Mouse (Mus musculus) forebrain, postnatal 0 days (tissue): Measurements from ENCODE around the gene Sh3rf3. TPM values are rescaled to one million over a fixed set of nuclear protein-coding genes. Genes with fewer than 3 reads are reported as not detected.
A peak's percentile ranks its signal among the peaks of the same experiment; 100 is the strongest.

Source experiments
- ATAC-seq: fragments of 200-750 bp; cut with Nextera tagmentation; 2 replicates; pipeline ENCODE4 v1.8.0; 2017; ENCODE audit warnings: mild to moderate bottlenecking, moderate library complexity
- DNase-seq: peaks from one replicate; pipeline ENCODE4 v3.0.0-alpha.2; 2015
- H3K27ac ChIP-seq: fragments of 300-500 bp; sonication (generic); 2 replicates; pipeline ENCODE4 v1.5.1; 2014; ENCODE audit warnings: low read depth, mild to moderate bottlenecking, antibody characterized with exemption, low read length, moderate library complexity, mixed read lengths
- H3K27me3 ChIP-seq: fragments of 300-500 bp; sonication (generic); 2 replicates; pipeline ENCODE4 v1.6.1; 2014; ENCODE audit warnings: mild to moderate bottlenecking, low read length, mixed read lengths; ENCODE audit not compliant: insufficient read depth
- H3K36me3 ChIP-seq: fragments of 300-500 bp; sonication (generic); 2 replicates; pipeline ENCODE4 v1.6.1; 2014; ENCODE audit warnings: mild to moderate bottlenecking, moderate library complexity; ENCODE audit not compliant: insufficient read depth
- H3K4me1 ChIP-seq: fragments of 300-500 bp; sonication (generic); 2 replicates; pipeline ENCODE4 v1.6.1; 2014; ENCODE audit warnings: antibody characterized with exemption; ENCODE audit not compliant: insufficient read depth
- H3K4me2 ChIP-seq: fragments of 300-500 bp; sonication (generic); 2 replicates; pipeline ENCODE4 v1.6.1; 2014; ENCODE audit warnings: low read depth, mild to moderate bottlenecking, moderate library complexity
- H3K4me3 ChIP-seq: fragments of 300-500 bp; sonication (generic); 2 replicates; pipeline ENCODE4 v1.5.1; 2014; ENCODE audit warnings: low read depth, low read length, mixed read lengths
- H3K9ac ChIP-seq: fragments of 300-500 bp; sonication (generic); 2 replicates; pipeline ENCODE4 v1.6.1; 2014; ENCODE audit warnings: mild to moderate bottlenecking
- H3K9me3 ChIP-seq: fragments of 300-500 bp; sonication (generic); 2 replicates; pipeline ENCODE4 v1.6.1; 2016; ENCODE audit warnings: low read length
- CTCF ChIP-seq: sonication (generic); IDR thresholded peaks from 2 replicates; pipeline ENCODE4 v1.5.1; 2016; ENCODE audit warnings: antibody characterized with exemption, control low read depth, low read depth
- WGBS: fragments of 180-500 bp; shearing (Covaris S2); extraction: QIAGEN DNeasy Blood & Tissue Kit; methylation state at CpG from one replicate; pipeline ENCODE4 v1.1.7; 2014; 5-methylcytosine and 5-hydroxymethylcytosine counted together
- polyA plus RNA-seq: library from polyadenylated mRNA; unstranded; fragments of >200 nt; fragmentation: Nextera tagmentation; extraction: Ambion mirVana; gene quantifications from 2 replicates; pipeline ENCODE4 v1.2.1, GENCODE M21; 2015
- total RNA-seq: library from RNA; depleted of rRNA; stranded (reverse); fragments of >200 nt; gene quantifications from 2 replicates; pipeline ENCODE4 v1.2.3, GENCODE M21; 2014

Sh3rf3 gene
- total and polyA plus RNA-seq, 2 experiments from 2014 or later: 10.1 to 38.1 TPM

DNA sequence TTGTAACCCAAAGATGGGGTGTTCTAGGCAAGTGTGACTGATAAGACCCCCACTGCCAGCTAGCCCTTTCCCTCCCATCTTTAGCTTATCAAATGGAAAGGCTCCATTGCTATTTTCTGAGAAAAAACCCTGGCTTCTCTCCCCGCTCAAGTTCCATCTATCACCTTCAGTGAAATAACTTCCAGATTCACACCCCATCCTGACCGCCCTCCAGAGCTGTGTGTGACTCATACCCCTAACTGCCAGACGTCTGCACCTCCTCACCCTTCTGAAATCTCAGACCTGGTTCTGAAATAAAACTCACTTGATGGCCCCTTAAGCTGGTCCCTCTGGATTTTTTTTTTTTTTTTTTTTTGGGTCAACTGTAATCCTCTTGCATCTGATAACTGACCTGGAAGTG lies 5.2 kb upstream of the Sh3rf3 start:
- H3K9me3 ChIP-seq: no peaks in the 10 kb centered on the region
- no peaks in the 10 kb centered on the region for H3K36me3 ChIP-seq
- no peak overlapping the region for H3K27ac ChIP-seq
- H3K27me3 ChIP-seq: no peaks in the 10 kb centered on the region; the same call in 1 of the 2 replicates
- DNase-seq (no peak), ATAC-seq (no peak)
- no peak overlapping the region for H3K4me3 ChIP-seq
- no peaks in the 10 kb centered on the region for H3K4me1 ChIP-seq
- H3K4me2 ChIP-seq: no peak overlapping the region
- no peak overlapping the region for H3K9ac ChIP-seq
- WGBS: 76% methylated on average over 3 of the region's 3 CpGs
- no peak for TF ChIP-seq CTCF

DNA sequence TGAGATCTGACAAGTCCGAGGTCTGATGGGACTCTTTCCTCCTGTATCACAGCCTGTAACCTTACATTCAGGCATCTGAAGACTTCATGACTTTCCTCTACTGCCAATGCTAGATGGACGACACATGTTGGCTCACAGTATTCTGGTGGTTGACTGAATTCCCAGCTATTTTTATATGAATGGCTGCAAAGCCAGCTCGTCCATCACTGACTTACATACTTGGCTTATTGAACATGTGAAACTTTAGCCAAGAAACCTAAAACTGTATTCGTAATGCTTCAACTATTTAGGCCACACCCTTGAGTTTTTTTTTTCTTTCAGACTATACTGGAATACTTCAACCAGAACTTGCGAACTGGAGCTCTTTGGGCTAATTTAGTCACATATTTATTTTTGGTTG lies 3.0 kb upstream of the Sh3rf3 start:
- DNase-seq: no peak
- Histone ChIP-seq H3K36me3 (no peaks in the 10 kb centered on the region), H3K4me3 (no peak overlapping the region), H3K9ac (no peak overlapping the region), H3K4me2 (no peak overlapping the region), H3K27me3 (no peaks in the 10 kb centered on the region; the same call in 1 of the 2 replicates), H3K27ac (no peak overlapping the region), H3K4me1 (no peaks in the 10 kb centered on the region), H3K9me3 (no peaks in the 10 kb centered on the region)
- ATAC-seq: no peak
- WGBS: 81% methylated on average over 5 of the region's 5 CpGs
- TF ChIP-seq CTCF: no peak

DNA sequence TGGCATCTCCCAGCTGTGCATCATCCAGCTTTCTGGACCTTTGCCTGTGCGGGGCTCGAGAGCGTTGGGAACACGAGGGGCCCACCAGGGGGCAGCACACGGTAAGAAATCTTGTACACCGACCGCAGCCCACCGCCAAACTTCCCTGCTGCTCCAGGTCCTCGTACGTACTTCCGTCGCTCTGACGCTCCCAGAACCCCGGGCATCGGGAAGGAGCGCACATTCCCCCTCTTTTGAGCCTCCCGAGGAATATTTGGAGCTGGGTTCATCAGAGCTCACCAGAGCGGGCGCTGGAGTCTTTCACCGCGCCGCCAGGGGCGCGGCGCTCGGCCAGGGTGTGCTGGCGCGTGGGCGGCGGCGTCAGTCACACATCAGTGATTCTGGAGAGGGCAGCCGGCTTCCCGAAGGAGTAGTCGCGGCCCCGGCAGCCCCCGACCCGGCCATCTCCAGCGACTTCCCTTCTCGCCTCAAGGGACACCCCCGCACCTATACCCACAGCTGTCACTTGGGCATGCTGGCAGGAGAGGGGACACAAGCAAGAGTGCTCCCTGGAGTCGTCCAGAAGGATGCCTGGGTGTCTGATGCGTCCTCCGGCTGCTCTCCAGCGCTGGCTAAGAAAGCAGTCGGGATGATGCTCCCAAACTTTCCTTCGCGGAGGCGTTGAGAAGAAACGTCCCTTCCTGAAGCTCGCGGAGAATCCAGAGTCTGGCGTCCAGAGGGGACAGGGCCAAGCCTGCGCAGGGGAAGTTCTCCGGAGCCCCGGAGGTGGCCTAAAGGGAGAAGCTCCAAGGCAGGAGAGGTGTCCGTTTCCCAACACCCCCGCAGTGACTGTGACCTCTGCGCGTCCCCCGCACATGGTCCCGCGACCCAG lies 714 bp upstream of the Sh3rf3 start:
- WGBS: 1% methylated on average over 63 of the region's 63 CpGs
- Histone ChIP-seq H3K9me3 (no peaks in the 10 kb centered on the region), H3K27me3 (no peaks in the 10 kb centered on the region; the same call in 1 of the 2 replicates), H3K4me2 (peak overlapping the region; percentile 93), H3K27ac (peak overlapping the region; percentile 89), H3K9ac (peak overlapping the region; percentile 71), H3K36me3 (no peaks in the 10 kb centered on the region), H3K4me3 (peak overlapping the region; percentile 81), H3K4me1 (0 out of 2 replicates have a peak, but pooled peaks cover 5% of the 10 kb centered on the region)
- ATAC-seq (peak; percentile 89), DNase-seq (peak; percentile 96)
- peak; percentile 94 for TF ChIP-seq CTCF

DNA sequence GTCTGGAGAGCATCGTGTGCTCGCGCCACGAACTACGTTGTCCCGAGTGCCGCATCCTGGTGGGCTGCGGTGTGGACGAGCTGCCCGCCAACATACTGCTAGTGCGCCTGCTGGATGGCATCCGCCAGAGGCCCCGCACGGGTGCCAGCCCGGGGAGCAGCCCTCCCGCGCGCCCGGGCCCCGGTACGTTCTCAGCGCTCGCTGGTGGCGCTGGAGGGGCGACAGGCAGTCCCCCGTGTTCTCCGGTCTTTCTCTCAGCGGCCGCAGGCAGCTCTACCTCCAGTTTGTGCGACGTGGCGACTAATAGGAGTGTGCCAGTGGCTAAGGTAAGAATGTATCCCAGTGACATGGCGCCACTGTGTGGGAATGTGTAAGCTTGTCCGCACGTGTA lies 637 bp downstream of the Sh3rf3 start:
- no peaks in the 10 kb centered on the region for H3K9me3 ChIP-seq
- peak overlapping the region; percentile 81 for H3K4me3 ChIP-seq
- ATAC-seq: peak; percentile 42
- peak overlapping the region; percentile 89 for H3K27ac ChIP-seq
- no peaks in the 10 kb centered on the region for H3K36me3 ChIP-seq
- peak overlapping the region; percentile 93 for H3K4me2 ChIP-seq
- peak overlapping the region; percentile 71 for H3K9ac ChIP-seq
- under 1% methylated on average over 35 of the region's 35 CpGs for whole genome bisulfite sequencing
- peaks cover 13% of the 10 kb centered on the region; the same call in 1 of the 2 replicates for H3K4me1 ChIP-seq
- DNase-seq: peak; percentile 59
- H3K27me3 ChIP-seq: no peaks in the 10 kb centered on the region; the same call in 1 of the 2 replicates
- TF ChIP-seq CTCF: peak; percentile 29

DNA sequence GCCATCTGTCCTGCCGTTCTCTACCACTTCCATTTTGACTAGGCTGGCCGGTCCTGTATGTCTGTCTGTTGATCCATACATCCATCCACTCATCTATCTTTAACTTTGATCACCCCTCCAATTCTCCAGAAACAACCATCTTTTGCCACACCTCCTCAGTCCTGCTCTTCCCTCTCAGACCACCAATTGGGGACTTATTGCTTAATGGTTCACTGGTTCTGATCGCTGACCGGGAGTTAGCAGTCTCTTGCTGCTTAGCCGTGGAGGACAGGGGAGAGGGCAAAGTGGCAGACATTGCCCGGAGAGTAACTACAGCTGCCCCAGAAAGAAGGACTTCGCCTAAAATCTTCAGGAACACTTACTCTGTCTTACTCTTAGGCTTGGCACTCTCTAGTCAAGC lies 1.3 kb downstream of the Sh3rf3 start:
- ATAC-seq (no peak), DNase-seq (no peak)
- Histone ChIP-seq H3K36me3 (no peaks in the 10 kb centered on the region), H3K27ac (no peak overlapping the region), H3K27me3 (no peaks in the 10 kb centered on the region), H3K9me3 (no peaks in the 10 kb centered on the region), H3K4me1 (peaks cover 13% of the 10 kb centered on the region; the same call in 1 of the 2 replicates), H3K9ac (peak overlapping the region; percentile 71), H3K4me2 (peak overlapping the region; percentile 93), H3K4me3 (peak overlapping the region; percentile 81)
- no peak for TF ChIP-seq CTCF
- 25% methylated on average over 7 of the region's 7 CpGs for whole genome bisulfite sequencing

DNA sequence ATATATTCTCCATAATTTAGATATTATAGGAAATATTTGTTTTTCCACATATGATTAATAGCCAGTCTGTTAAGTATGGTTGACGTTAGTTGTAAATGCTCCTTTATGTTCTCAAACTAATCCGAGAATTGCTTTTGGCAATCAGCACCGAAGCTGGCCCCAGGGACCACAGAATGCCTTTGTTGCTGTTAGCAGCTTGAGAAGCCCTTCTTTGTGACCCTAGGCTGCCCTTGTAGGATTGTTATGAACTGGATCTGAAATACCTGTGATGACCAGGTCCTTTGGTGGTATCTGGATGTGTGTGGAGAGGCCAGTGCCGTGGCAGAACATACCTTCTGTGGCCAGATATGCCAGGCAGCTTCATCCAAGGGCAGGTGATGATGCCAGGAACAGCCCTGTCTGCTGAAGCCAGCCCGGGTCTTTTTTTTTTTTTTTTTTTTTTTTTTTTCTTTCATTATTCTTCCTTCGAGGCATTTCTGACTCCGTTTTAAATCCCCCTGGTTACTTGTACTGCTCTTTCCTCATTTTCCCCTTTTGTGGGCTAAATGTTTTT lies 10.9 kb downstream of the Sh3rf3 start:
- WGBS: 21% methylated on average over 7 of the region's 7 CpGs

More for the DNA sequence above, 10.9 kb downstream of the Sh3rf3 start:
- Histone ChIP-seq H3K27me3 (no peaks in the 10 kb centered on the region), H3K4me2 (no peak overlapping the region), H3K36me3 (no peaks in the 10 kb centered on the region), H3K4me1 (no peaks in the 10 kb centered on the region), H3K9me3 (no peaks in the 10 kb centered on the region), H3K27ac (no peak overlapping the region), H3K9ac (no peak overlapping the region), H3K4me3 (no peak overlapping the region)
- ATAC-seq (no peak), DNase-seq (no peak)
- TF ChIP-seq CTCF: no peak
